Mouse (Mus musculus): ENCODE measurements at regions not wholly inside any gene's neighbourhood (a gene's known extent, or its start where the extent isn't known, plus 50 kb on each side); places are given as distances from the start of the nearest gene placed in this dataset.

- DNase-seq (no peak), ATAC-seq (no peak)
- WGBS: 80% methylated on average over 5 of the region's 5 CpGs
These were observed 217.7 kb downstream of the Gm45692 start for GRCm38 (mm10) chr8:26336906-26337650.

DNA sequence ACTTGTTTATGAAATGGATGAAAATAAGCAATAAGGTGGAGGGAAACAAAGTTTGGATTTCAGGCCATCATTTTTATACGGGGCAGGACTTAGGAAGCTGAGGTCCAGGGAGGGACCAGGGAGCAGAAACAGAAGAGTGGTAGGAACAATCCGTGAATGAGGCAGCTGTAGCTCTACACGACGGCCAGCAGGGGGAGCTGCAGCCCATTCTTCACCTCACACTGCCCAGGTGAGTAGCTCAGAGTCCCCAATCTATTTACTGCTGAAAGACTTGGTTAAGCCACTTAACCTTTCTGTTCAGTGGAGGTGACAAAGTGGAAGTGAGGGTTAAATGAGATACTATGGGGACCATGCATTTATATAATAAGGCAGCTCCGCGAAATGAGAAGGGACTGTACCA lies 225.7 kb downstream of the Gm45692 start:
- 31% methylated on average over 6 of the region's 6 CpGs for WGBS
- ATAC-seq: peak; percentile 60

More at GRCm38 (mm10) chr8:26336906-26337650, 217.7 kb downstream of the Gm45692 start:
- no peak for TF ChIP-seq CTCF (IDR thresholded peaks at IDR 0.05; ENCODE audit: low read depth)
- Histone ChIP-seq H3K4me3 (ENCODE audit: low read depth, low read length) (no peak overlapping the region), H3K9ac (no peak overlapping the region), H3K27ac (ENCODE audit: low read depth, low read length) (no peak overlapping the region), H3K36me3 (ENCODE audit: insufficient read depth) (no peaks in the 10 kb centered on the region), H3K27me3 (ENCODE audit: insufficient read depth, low read length) (no peaks in the 10 kb centered on the region), H3K9me3 (ENCODE audit: low read length) (no peaks in the 10 kb centered on the region), H3K4me2 (ENCODE audit: low read depth) (no peak overlapping the region), H3K4me1 (ENCODE audit: insufficient read depth) (no peaks in the 10 kb centered on the region)

DNA sequence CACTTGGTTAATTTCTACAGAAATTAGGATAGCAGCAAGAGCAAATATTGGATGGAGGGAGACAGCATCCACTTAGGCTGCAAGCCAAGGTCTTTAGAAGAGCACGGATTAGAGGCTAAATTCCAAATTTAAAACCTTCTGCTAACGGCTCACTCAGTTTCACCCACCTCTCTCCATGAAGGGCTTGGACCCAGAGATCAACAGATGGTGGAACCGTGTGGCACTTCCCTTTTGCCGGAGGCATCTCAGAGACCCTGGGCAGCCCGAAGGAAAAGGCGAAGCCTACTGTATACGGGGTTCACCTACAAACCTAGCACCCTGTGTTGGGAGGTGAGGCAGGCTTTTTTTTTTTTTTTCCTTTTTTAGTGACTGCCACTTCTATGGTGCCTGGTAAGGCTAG lies 229.9 kb downstream of the Gm45692 start:
- Histone ChIP-seq H3K27me3 (ENCODE audit: insufficient read depth, low read length) (no peaks in the 10 kb centered on the region), H3K4me2 (ENCODE audit: low read depth) (no peak overlapping the region), H3K4me3 (ENCODE audit: low read depth, low read length) (no peak overlapping the region), H3K9me3 (ENCODE audit: low read length) (no peaks in the 10 kb centered on the region), H3K9ac (no peak overlapping the region), H3K4me1 (ENCODE audit: insufficient read depth) (peaks cover 6% of the 10 kb centered on the region; the same call in 1 of the 2 replicates), H3K27ac (ENCODE audit: low read depth, low read length) (no peak overlapping the region), H3K36me3 (ENCODE audit: insufficient read depth) (no peaks in the 10 kb centered on the region)
- 66% methylated on average over 7 of the region's 7 CpGs for WGBS
- DNase-seq (no peak), ATAC-seq (no peak)
- TF ChIP-seq CTCF (IDR thresholded peaks at IDR 0.05; ENCODE audit: low read depth): no peak

More for the DNA sequence above, 225.7 kb downstream of the Gm45692 start:
- Histone ChIP-seq H3K36me3 (ENCODE audit: insufficient read depth) (no peaks in the 10 kb centered on the region), H3K4me3 (ENCODE audit: low read depth, low read length) (no peak overlapping the region), H3K4me1 (ENCODE audit: insufficient read depth) (no peaks in the 10 kb centered on the region), H3K27me3 (ENCODE audit: insufficient read depth, low read length) (no peaks in the 10 kb centered on the region), H3K9me3 (ENCODE audit: low read length) (no peaks in the 10 kb centered on the region), H3K27ac (ENCODE audit: low read depth, low read length) (no peak overlapping the region), H3K9ac (no peak overlapping the region), H3K4me2 (ENCODE audit: low read depth) (no peak overlapping the region)
- DNase-seq: peak; percentile 77
- TF ChIP-seq CTCF (IDR thresholded peaks at IDR 0.05; ENCODE audit: low read depth): peak; percentile 91

- no peaks in the 10 kb centered on the region for H3K36me3 ChIP-seq (ENCODE audit: insufficient read depth)
- no peaks in the 10 kb centered on the region; the same call in 1 of the 2 replicates for H3K27me3 ChIP-seq (ENCODE audit: insufficient read depth, low read length)
- H3K4me3 ChIP-seq (ENCODE audit: low read depth, low read length): no peak overlapping the region
- H3K4me2 ChIP-seq (ENCODE audit: low read depth): no peak overlapping the region
- H3K9ac ChIP-seq: no peak overlapping the region
- no peak for DNase-seq
- no peak overlapping the region for H3K27ac ChIP-seq (ENCODE audit: low read depth, low read length)
- 85% methylated on average over 3 of the region's 3 CpGs for WGBS
- ATAC-seq: no peak
- H3K4me1 ChIP-seq (ENCODE audit: insufficient read depth): peaks cover 6% of the 10 kb centered on the region; the same call in 1 of the 2 replicates
- no peaks in the 10 kb centered on the region for H3K9me3 ChIP-seq (ENCODE audit: low read length)
- TF ChIP-seq CTCF (IDR thresholded peaks at IDR 0.05; ENCODE audit: low read depth): no peak
These were observed 230.5 kb downstream of the Gm45692 start for GRCm38 (mm10) chr8:26349854-26350253.

DNA sequence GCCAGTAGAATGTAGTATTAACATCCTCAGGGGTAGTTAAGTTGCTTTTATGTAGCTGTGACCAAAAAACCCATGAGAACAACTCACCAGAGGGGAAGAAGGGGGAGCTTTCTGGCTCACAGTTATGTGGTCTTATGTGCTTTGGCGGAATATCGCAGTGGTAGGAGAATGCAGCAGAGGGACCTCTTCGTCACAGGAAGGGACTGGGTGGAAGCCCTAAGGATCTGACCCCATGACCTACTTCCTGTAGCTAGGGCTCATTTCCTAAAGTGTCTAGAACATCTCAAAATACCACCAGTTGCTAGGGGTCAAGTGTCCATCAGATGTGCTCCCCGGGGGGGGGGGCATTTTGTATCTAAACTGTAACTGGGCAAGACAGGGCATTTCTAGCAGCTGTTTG lies 231.3 kb downstream of the Gm45692 start:
- no peak overlapping the region for H3K4me2 ChIP-seq (ENCODE audit: low read depth)
- no peak for TF ChIP-seq CTCF (IDR thresholded peaks at IDR 0.05; ENCODE audit: low read depth)
- peaks cover 6% of the 10 kb centered on the region; the same call in 1 of the 2 replicates for H3K4me1 ChIP-seq (ENCODE audit: insufficient read depth)
- H3K9me3 ChIP-seq (ENCODE audit: low read length): no peaks in the 10 kb centered on the region
- H3K36me3 ChIP-seq (ENCODE audit: insufficient read depth): no peaks in the 10 kb centered on the region
- 95% methylated on average over 4 of the region's 4 CpGs for WGBS
- ATAC-seq (no peak), DNase-seq (no peak)
- no peak overlapping the region for H3K27ac ChIP-seq (ENCODE audit: low read depth, low read length)
- H3K9ac ChIP-seq: no peak overlapping the region
- no peaks in the 10 kb centered on the region; the same call in 1 of the 2 replicates for H3K27me3 ChIP-seq (ENCODE audit: insufficient read depth, low read length)
- H3K4me3 ChIP-seq (ENCODE audit: low read depth, low read length): no peak overlapping the region

DNA sequence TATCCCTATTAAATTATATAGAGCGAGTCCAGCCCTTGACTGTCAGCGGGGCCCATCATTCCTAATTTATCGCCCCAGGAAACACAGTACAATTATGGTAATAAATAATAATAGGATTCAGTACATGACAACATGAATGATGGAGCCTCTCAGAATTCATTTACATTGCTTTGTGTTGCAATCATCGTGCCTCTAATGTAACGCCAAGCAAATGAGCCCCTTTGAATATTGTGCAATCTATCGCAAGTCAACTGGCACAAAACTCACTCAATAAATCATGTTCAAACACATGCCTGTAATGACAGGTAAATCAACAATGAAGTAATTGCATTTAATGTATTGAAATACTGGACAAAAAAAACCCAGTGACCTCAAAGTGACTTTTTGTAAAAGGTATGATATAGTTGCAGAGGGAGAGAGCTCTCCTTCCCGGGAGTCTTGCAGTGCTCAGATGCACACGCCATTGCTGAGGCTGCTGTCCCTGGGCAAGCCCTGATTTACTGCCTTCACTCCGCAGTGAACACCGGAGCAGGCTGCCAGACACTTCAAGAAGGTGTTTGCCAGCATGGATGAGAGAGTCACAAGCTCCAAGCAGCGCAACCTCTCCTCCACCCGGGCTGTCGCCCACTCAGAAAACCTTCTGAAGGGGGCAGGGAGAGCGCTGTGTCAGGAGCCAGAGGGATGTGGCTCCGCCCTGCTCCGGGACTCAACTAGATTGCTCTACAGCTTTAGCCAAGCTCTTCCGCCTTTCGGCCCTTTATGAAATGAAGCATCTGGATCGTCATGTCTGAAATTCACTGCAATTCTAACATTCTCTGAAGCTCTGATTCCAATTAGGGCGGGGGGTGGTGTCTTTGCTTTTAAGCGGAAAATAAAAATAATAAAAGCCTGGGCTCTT lies 232.6 kb downstream of the Gm45692 start:
- Histone ChIP-seq H3K27ac (ENCODE audit: low read depth, low read length) (no peak overlapping the region), H3K9me3 (ENCODE audit: low read length) (no peaks in the 10 kb centered on the region), H3K4me1 (ENCODE audit: insufficient read depth) (peaks cover 6% of the 10 kb centered on the region; the same call in 1 of the 2 replicates), H3K27me3 (ENCODE audit: insufficient read depth, low read length) (no peaks in the 10 kb centered on the region; the same call in 1 of the 2 replicates), H3K4me2 (ENCODE audit: low read depth) (peak overlapping the region; percentile 48), H3K9ac (peak overlapping the region; percentile 22; the same call in 1 of the 2 replicates), H3K36me3 (ENCODE audit: insufficient read depth) (no peaks in the 10 kb centered on the region), H3K4me3 (ENCODE audit: low read depth, low read length) (peak overlapping the region; percentile 11; the same call in 1 of the 2 replicates)
- DNase-seq (peak; percentile 20), ATAC-seq (peak; percentile 34; the same call in 1 of the 2 replicates)
- 41% methylated on average over 21 of the region's 21 CpGs for WGBS
- TF ChIP-seq CTCF (IDR thresholded peaks at IDR 0.05; ENCODE audit: low read depth): no peak
